In the genomic region with DNA sequence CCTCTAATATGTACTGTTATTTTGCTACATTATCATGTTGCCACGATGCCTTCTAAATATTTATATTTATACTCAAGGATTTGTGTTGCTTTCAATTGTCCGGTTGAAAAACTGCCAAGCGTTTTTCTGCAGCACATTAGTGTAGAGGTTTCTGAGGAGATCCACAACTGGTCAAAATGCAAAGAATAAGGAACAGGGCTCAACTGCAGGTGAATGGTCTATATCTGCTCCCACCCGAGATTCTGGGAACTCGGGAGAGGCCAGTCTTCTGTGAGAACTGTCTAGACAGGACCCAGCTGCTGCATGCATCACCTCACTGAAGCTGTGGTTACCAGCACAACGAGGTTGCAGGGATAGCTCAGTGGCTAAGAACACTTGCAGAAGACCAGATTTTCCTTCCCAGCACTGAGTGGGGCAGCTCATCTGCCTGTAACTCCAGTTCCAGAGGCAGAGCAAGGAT, we compare ENCODE assay signal across 9 mouse cellular contexts. TPM values are rescaled to one million over a fixed set of nuclear protein-coding genes. Genes with fewer than 3 reads are reported as not detected.
A peak's percentile ranks its signal among the peaks of the same experiment; 100 is the strongest.
DNase-seq lines count a peak whose midpoint lies in the region; ATAC-seq lines count a peak whose summit lies in the region.
"Had no signal": no experiment of that assay in that cellular context is flagged by ENCODE, and none has a peak within 500 bp of the region (broad histone marks: within the 10 kb centered on the region; RNA-seq: fewer than 3 reads in every experiment).

No protein-coding gene starts in this region.

- WGBS in heart, embryonic 13.5 days: 47% methylated on average over 6 of the region's 6 CpGs

- 0 out of 2 replicates have a peak overlapping the region, but pooled peaks have one; percentile 37 for H3K9ac ChIP-seq in heart, embryonic 13.5 days

- no peak overlapping the region for H3K4me2 ChIP-seq in heart, embryonic 13.5 days

- H3K27me3 ChIP-seq in heart, embryonic 13.5 days (replicated peaks): no peaks in the 10 kb centered on the region
- H3K27me3 ChIP-seq in splenic B cell, adult 2 months (ENCODE audit: control insufficient read depth, insufficient read depth, low read length, poor library complexity, severe bottlenecking): no peaks in the 10 kb centered on the region; the same call in 1 of the 2 replicates

- no peak overlapping the region for H3K4me3 ChIP-seq in heart, embryonic 13.5 days

- no peak for ATAC-seq in CD4-positive, CD25-positive, alpha-beta regulatory T cell, adult 4 months
- no peak for ATAC-seq in heart, embryonic 13.5 days (ENCODE audit: extremely low read depth, insufficient number of reproducible peaks, low FRiP score, low TSS enrichment)
- ATAC-seq in monocyte, adult 5-6 weeks (replicated peaks; ENCODE audit: insufficient number of reproducible peaks, low FRiP score, low TSS enrichment, poor library complexity, severe bottlenecking): no peak

- no peaks in the 10 kb centered on the region for H3K9me3 ChIP-seq in heart, embryonic 13.5 days

- no peaks in the 10 kb centered on the region for H3K36me3 ChIP-seq in heart, embryonic 13.5 days
- no peaks in the 10 kb centered on the region for H3K36me3 ChIP-seq in splenic B cell, adult 2 months (ENCODE audit: control insufficient read depth, insufficient read depth, low read length, poor library complexity, severe bottlenecking)

- H3K27ac ChIP-seq in heart, embryonic 13.5 days (replicated peaks): peak overlapping the region; percentile 52
- H3K27ac ChIP-seq: macrophage had no signal

- DNase-seq in CD4-positive, CD25-positive, alpha-beta regulatory T cell, adult 2 months (ENCODE audit: low read depth, low spot score): peak; percentile 23
- DNase-seq in heart, postnatal 36 days: no peak
- peak; percentile 12 for DNase-seq in thymus, postnatal 14 days
- DNase-seq in thymus, postnatal 10 days (ENCODE audit: low spot score in 2 of 2): no peak
- peak; percentile 33 for DNase-seq in splenic B cell, adult 2 months (ENCODE audit: low read depth, low spot score)

- H3K4me1 ChIP-seq in heart, embryonic 13.5 days: peaks cover 10% of the 10 kb centered on the region

- intact Hi-C loops in heart, postnatal 36 days (cut with DNase I): loop anchor here (10.0 kb wide), 1 partner anchor 607 kb away; the partner anchor contains the start of gene Ppp2r3c

RNA-seq across cellular contexts. Expression of gene Eapp, which starts 2.1 kb away (rescaled TPM):
- 100 to 1,000 TPM; 115 to 149 TPM for polyA plus RNA-seq in CD4-positive, CD25-positive, alpha-beta regulatory T cell, adult 4 months (2017; shearing (Covaris generic))
- 45.5 and 49.4 TPM in 2 replicates for polyA plus RNA-seq in heart, embryonic 13.5 days (2015; fragmentation: Nextera tagmentation; extraction: Ambion mirVana)
- 10 to 100 TPM; 29.2 to 29.4 TPM for total RNA-seq in heart, postnatal 36 days (2021)
- 63.1 to 85.9 TPM (median 71.5 TPM) in 3 replicates for total RNA-seq in monocyte, adult 5-6 weeks (2017)

RNA-seq across cellular contexts. Expression of gene Sptssa, which starts 41.4 kb away (rescaled TPM):
- polyA plus RNA-seq in CD4-positive, CD25-positive, alpha-beta regulatory T cell, adult 4 months (2017; shearing (Covaris generic)): 100 to 1,000 TPM; 177 to 227 TPM
- 125 and 133 TPM in 2 replicates for polyA plus RNA-seq in heart, embryonic 13.5 days (2015; fragmentation: Nextera tagmentation; extraction: Ambion mirVana)
- 10 to 100 TPM; 32.9 to 38.8 TPM for total RNA-seq in heart, postnatal 36 days (2021)
- total RNA-seq in monocyte, adult 5-6 weeks (2017): 74.5 to 129 TPM (median 113 TPM) in 3 replicates

Comparison
In these comparisons a context has a peak if more than half of its experiments do, and no peak if none do; other contexts are left out.
1. DNase-seq: peak in CD4-positive, CD25-positive, alpha-beta regulatory T cell, adult 2 months (single experiment), thymus, postnatal 14 days (single experiment) and splenic B cell, adult 2 months (single experiment); none in heart, postnatal 36 days (0 of 2) and thymus, postnatal 10 days (0 of 2).